Mouse (Mus musculus) erythroid progenitor cell, adult 5-6 weeks (primary cell): ENCODE data around the gene Pfas. TPM values are rescaled to one million over a fixed set of nuclear protein-coding genes. Genes with fewer than 3 reads are reported as not detected.
A peak's percentile ranks its signal among the peaks of the same experiment; 100 is the strongest.
"Not testable (repeated sequence)": the region's sequence is repeated elsewhere in the genome, so short reads cannot be mapped to it uniquely, and the experiment has no call there.

Experiments used
- ATAC-seq: replicated peaks from 2 replicates; pipeline ENCODE4 v1.8.0; 2016; ENCODE audit warnings: moderate number of reproducible peaks, mild to moderate bottlenecking, moderate TSS enrichment, inconsistent platforms; ENCODE audit not compliant: poor library complexity, low FRiP score, severe bottlenecking
- total RNA-seq, 2 experiments: library from RNA; stranded (forward) in 1 of 2; stranded (reverse) in 1 of 2; fragments of 150-400 nt in 1 of 2; fragments of 186-747, 209-891 nt in 1 of 2; gene quantifications; 2 replicates each; pipeline versions ENCODE4 v1.2.3 to v1.2.4; 2015 to 2017; ENCODE audit warnings: low replicate concordance in 2 of 2

The Pfas gene
- total RNA-seq, 2 experiments from 2014 or later, result 11.7 to 16.1 TPM

DNA sequence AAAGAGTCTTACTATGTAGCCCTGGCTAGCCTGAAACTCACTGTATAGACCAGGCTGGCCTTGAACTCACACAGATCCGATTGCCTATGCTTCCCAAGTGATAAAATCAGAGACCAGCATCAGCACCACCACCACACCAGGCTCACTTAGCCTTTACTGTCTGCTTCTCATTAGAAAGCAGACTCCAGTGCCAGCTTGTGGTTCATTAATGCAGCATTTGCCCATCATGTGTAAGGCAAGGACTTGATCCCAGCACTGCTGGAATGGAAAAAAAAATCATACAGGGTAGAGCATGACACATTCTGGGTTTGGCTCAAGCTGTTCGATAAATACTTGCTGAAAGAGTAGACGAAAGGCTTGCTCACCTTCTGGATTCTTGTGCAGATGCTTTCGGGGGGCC lies 62.3 kb downstream of the Pfas start:
- no peak for ATAC-seq

- ATAC-seq, result no peak
Observed at GRCm38 (mm10) chr11:68945245-68945644, 63.0 kb downstream of the Pfas start.

- ATAC-seq, result no peak
Observed at GRCm38 (mm10) chr11:68942731-68943130, 65.5 kb downstream of the Pfas start.

DNA sequence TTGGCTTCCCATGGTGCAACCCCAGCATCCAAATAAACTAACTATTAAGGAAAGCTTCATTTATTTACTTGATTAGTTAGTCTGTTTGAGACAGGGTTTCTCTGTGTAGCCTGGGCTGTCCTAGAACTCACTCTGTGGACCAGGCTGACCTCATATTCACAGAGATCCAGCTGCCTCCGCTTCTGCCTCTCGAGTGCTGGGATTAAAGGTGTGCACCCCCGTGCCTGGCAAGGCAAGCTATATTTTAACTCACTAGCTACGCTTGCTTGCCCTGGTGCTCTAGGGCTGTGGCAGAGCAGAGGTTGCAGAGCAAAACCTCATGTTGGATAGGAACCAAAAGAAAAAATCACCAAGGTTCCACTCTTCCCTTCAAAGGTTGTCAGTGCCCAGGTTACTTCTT lies 67.7 kb downstream of the Pfas start:
- ATAC-seq, result no peak

DNA sequence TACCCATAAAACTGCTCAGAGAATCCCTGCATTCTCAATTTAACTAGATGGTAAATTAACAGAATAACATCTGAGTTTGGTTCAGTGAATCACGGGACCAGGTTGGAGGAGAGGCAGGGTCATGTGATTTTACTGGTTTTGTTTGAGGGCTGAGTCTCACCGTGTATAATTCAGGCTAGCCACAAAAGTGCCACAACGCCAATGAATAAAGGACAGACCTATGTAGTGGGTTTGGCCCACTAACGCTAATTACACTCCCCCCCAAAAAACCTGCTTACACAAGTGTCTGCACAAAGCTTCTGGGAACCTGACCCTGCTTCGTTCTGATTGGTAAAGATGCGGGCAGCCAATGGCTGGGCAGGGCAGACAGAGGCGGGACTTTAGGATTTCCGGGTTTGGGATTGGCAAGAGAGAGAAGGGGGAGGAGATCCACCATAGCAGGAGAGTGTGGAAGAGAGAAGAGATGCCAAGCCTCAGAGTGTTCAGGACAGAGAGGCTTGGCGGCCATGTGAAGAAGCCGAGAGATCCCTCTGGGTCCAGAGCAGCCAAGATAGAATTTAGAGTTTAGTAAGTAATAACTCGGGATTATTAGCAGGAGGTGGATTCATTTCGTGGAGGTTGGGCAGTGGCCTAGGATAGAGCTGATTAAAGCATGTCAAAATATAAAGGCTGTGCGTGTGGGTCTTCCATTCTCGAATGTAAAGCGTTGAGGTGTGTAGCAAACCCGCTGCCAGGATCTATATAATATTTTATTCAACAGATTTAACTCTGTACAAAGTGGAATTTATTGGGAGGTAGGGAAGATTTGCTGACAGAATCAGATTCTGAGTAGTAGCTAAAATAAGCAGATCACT lies 68.6 kb downstream of the Pfas start:
- peak; percentile 96 for ATAC-seq

DNA sequence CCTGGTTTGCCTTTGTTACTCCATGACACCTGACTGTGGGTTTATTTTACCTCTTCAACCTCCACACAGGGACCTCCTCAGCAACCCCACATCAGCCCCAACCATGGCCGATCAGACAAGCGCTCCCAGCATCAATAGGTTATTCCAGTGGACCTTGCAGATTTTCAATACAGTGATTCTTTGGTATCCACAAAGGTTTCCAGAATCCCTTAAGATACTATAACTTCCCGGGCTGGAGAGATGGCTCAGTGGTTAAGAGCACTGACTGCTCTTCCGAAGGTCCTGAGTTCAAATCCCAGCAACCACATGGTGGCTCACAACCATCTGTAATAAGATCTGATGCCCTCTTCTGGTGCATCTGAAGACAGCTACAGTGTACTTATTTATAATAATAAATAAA lies 71.3 kb downstream of the Pfas start:
- not testable (repeated sequence) for ATAC-seq

Other genes starting within 250 kb of the Pfas start
- 21.6 and 40.7 TPM in 2 replicates for gene Ndel1, start 136.6 kb downstream of the Pfas start, total RNA-seq (2015; ENCODE audit: low replicate concordance)
- gene Ndel1, start 136.6 kb downstream of the Pfas start, total RNA-seq (2017; ENCODE audit: low replicate concordance), result 60.1 and 74.4 TPM in 2 replicates
- not detected in 2 replicates for gene Rnf222, start 119.9 kb downstream of the Pfas start, total RNA-seq (2015; ENCODE audit: low replicate concordance)
- not detected in 2 replicates for gene Rnf222, start 119.9 kb downstream of the Pfas start, total RNA-seq (2017; ENCODE audit: low replicate concordance)
- 896 and 989 TPM in 2 replicates for gene Rpl26, start 106.9 kb downstream of the Pfas start, total RNA-seq (2015; ENCODE audit: low replicate concordance)
- 751 and 992 TPM in 2 replicates for gene Rpl26, start 106.9 kb downstream of the Pfas start, total RNA-seq (2017; ENCODE audit: low replicate concordance)
- gene Odf4, start 81.4 kb downstream of the Pfas start, total RNA-seq (2015; ENCODE audit: low replicate concordance), result not detected in 2 replicates
- gene Odf4, start 81.4 kb downstream of the Pfas start, total RNA-seq (2017; ENCODE audit: low replicate concordance), result not detected in 2 replicates
- gene Arhgef15, start 51.0 kb downstream of the Pfas start, total RNA-seq (2015; ENCODE audit: low replicate concordance), result not detected in 2 replicates
- not detected in 2 replicates for gene Arhgef15, start 51.0 kb downstream of the Pfas start, total RNA-seq (2017; ENCODE audit: low replicate concordance)
- gene Slc25a35, start 40.3 kb downstream of the Pfas start, total RNA-seq (2015; ENCODE audit: low replicate concordance), result 3.8 TPM in 1 of 2 replicates, not detected in the other
- gene Slc25a35, start 40.3 kb downstream of the Pfas start, total RNA-seq (2017; ENCODE audit: low replicate concordance), result 0.26 TPM in 1 of 2 replicates, not detected in the other
- 6.8 and 13.4 TPM in 2 replicates for gene Rangrf, start 33.3 kb downstream of the Pfas start, total RNA-seq (2015; ENCODE audit: low replicate concordance)
- 2.7 TPM in 2 replicates for gene Rangrf, start 33.3 kb downstream of the Pfas start, total RNA-seq (2017; ENCODE audit: low replicate concordance)
- gene Ctc1, start 7.5 kb upstream of the Pfas start, total RNA-seq (2015; ENCODE audit: low replicate concordance), result 36.0 and 54.5 TPM in 2 replicates
- 16.7 and 27.1 TPM in 2 replicates for gene Ctc1, start 7.5 kb upstream of the Pfas start, total RNA-seq (2017; ENCODE audit: low replicate concordance)
- gene Aurkb, start 37.2 kb upstream of the Pfas start, total RNA-seq (2015; ENCODE audit: low replicate concordance), result 328 and 403 TPM in 2 replicates
- 422 and 478 TPM in 2 replicates for gene Aurkb, start 37.2 kb upstream of the Pfas start, total RNA-seq (2017; ENCODE audit: low replicate concordance)
- gene Borcs6, start 51.3 kb upstream of the Pfas start, total RNA-seq (2015; ENCODE audit: low replicate concordance), result 2.9 and 4.7 TPM in 2 replicates
- gene Borcs6, start 51.3 kb upstream of the Pfas start, total RNA-seq (2017; ENCODE audit: low replicate concordance), result 2.2 and 3.1 TPM in 2 replicates
- 21.6 and 27.7 TPM in 2 replicates for gene Tmem107, start 62.3 kb upstream of the Pfas start, total RNA-seq (2015; ENCODE audit: low replicate concordance)
- gene Tmem107, start 62.3 kb upstream of the Pfas start, total RNA-seq (2017; ENCODE audit: low replicate concordance), result 12.5 and 12.6 TPM in 2 replicates
- gene Vamp2, start 80.0 kb upstream of the Pfas start, total RNA-seq (2015; ENCODE audit: low replicate concordance), result 94.1 and 114 TPM in 2 replicates
- gene Vamp2, start 80.0 kb upstream of the Pfas start, total RNA-seq (2017; ENCODE audit: low replicate concordance), result 18.2 and 31.1 TPM in 2 replicates
- gene Per1, start 86.8 kb upstream of the Pfas start, total RNA-seq (2015; ENCODE audit: low replicate concordance), result 3.4 and 3.6 TPM in 2 replicates
- 3.3 and 7.6 TPM in 2 replicates for gene Per1, start 86.8 kb upstream of the Pfas start, total RNA-seq (2017; ENCODE audit: low replicate concordance)
- gene Hes7, start 111.9 kb upstream of the Pfas start, total RNA-seq (2015; ENCODE audit: low replicate concordance), result not detected in 2 replicates
- gene Hes7, start 111.9 kb upstream of the Pfas start, total RNA-seq (2017; ENCODE audit: low replicate concordance), result not detected in 2 replicates
- not detected in 2 replicates for gene 9130213A22Rik, start 114.1 kb upstream of the Pfas start, total RNA-seq (2015; ENCODE audit: low replicate concordance)
- gene 9130213A22Rik, start 114.1 kb upstream of the Pfas start, total RNA-seq (2017; ENCODE audit: low replicate concordance), result not detected in 2 replicates
- not detected in 2 replicates for gene Aloxe3, start 117.4 kb upstream of the Pfas start, total RNA-seq (2015; ENCODE audit: low replicate concordance)
- 3.1 TPM in 1 of 2 replicates, not detected in the other for gene Aloxe3, start 117.4 kb upstream of the Pfas start, total RNA-seq (2017; ENCODE audit: low replicate concordance)
- not detected in 2 replicates for gene Alox12b, start 148.5 kb upstream of the Pfas start, total RNA-seq (2015; ENCODE audit: low replicate concordance)
- not detected in 2 replicates for gene Alox12b, start 148.5 kb upstream of the Pfas start, total RNA-seq (2017; ENCODE audit: low replicate concordance)
- not detected in 2 replicates for gene Alox8, start 189.4 kb upstream of the Pfas start, total RNA-seq (2015; ENCODE audit: low replicate concordance)
- not detected in 2 replicates for gene Alox8, start 189.4 kb upstream of the Pfas start, total RNA-seq (2017; ENCODE audit: low replicate concordance)
- gene Gucy2e, start 228.6 kb upstream of the Pfas start, total RNA-seq (2015; ENCODE audit: low replicate concordance), result 0.36 TPM in 1 of 2 replicates, not detected in the other
- gene Gucy2e, start 228.6 kb upstream of the Pfas start, total RNA-seq (2017; ENCODE audit: low replicate concordance), result not detected in 2 replicates